Mouse (Mus musculus) lung, adult 18-20 months (tissue): Measurements from ENCODE around the gene Dyrk3.
"Not testable (repeated sequence)": the region's sequence is repeated elsewhere in the genome, so short reads cannot be mapped to it uniquely, and the experiment has no call there.

ENCODE experiments used
- DNase-seq, 2 experiments: peaks; one replicate each; pipeline ENCODE4 v3.0.0; 2022; ENCODE audit warnings: mixed read lengths in 2 of 2

Dyrk3 gene

GRCm38 (mm10) chr1:131138191-131139016 lies at the start of gene Dyrk3:
Gene Dyrk3, minus strand, starts transcription at chr1:131138340.
- peak; percentile 92 to 94 for DNase-seq

GRCm38 (mm10) chr1:131187856-131188255 lies 49.7 kb upstream of the Dyrk3 start:
- DNase-seq, result no peak

GRCm38 (mm10) chr1:131186995-131187394 lies 48.9 kb upstream of the Dyrk3 start:
- no peak for DNase-seq

- no peak for DNase-seq
Observed at GRCm38 (mm10) chr1:131185821-131186506, 47.8 kb upstream of the Dyrk3 start.

GRCm38 (mm10) chr1:131184956-131185660 lies 47.0 kb upstream of the Dyrk3 start:
- DNase-seq, result no peak

- peak; percentile 60 to 66 for DNase-seq
Observed at GRCm38 (mm10) chr1:131184253-131184955, 46.3 kb upstream of the Dyrk3 start.

- DNase-seq, result no peak
Observed at GRCm38 (mm10) chr1:131183201-131183600, 45.1 kb upstream of the Dyrk3 start.

GRCm38 (mm10) chr1:131181642-131182527 lies 43.7 kb upstream of the Dyrk3 start:
- DNase-seq, result peak; percentile 82 to 83

GRCm38 (mm10) chr1:131180386-131180785 lies 42.2 kb upstream of the Dyrk3 start:
- DNase-seq, result no peak

- no peak for DNase-seq
Observed at GRCm38 (mm10) chr1:131178083-131178482, 39.9 kb upstream of the Dyrk3 start.

- DNase-seq, result no peak
Observed at GRCm38 (mm10) chr1:131177249-131177648, 39.1 kb upstream of the Dyrk3 start.

- no peak for DNase-seq
Observed at GRCm38 (mm10) chr1:131175819-131176218, 37.7 kb upstream of the Dyrk3 start.

- DNase-seq, result no peak
Observed at GRCm38 (mm10) chr1:131175189-131175588, 37.0 kb upstream of the Dyrk3 start.

- DNase-seq, result no peak
Observed at GRCm38 (mm10) chr1:131174299-131174861, 36.2 kb upstream of the Dyrk3 start.

- no peak for DNase-seq
Observed at GRCm38 (mm10) chr1:131173809-131174208, 35.7 kb upstream of the Dyrk3 start.

GRCm38 (mm10) chr1:131173001-131173400 lies 34.9 kb upstream of the Dyrk3 start:
- peak in 1 of 2 experiments; percentile 52 for DNase-seq

GRCm38 (mm10) chr1:131167612-131168011 lies 29.5 kb upstream of the Dyrk3 start:
- no peak for DNase-seq

- DNase-seq, result no peak
Observed at GRCm38 (mm10) chr1:131164427-131164826, 26.3 kb upstream of the Dyrk3 start.

GRCm38 (mm10) chr1:131161091-131161490 lies 23.0 kb upstream of the Dyrk3 start:
- DNase-seq, result peak; percentile 39 to 56

- DNase-seq, result not testable (repeated sequence)
Observed at GRCm38 (mm10) chr1:131159573-131160327, 21.6 kb upstream of the Dyrk3 start.

- DNase-seq, result peak; percentile 31 to 49
Observed at GRCm38 (mm10) chr1:131155456-131155855, 17.3 kb upstream of the Dyrk3 start.
